Mouse (Mus musculus) cortical plate, adult 2 months (tissue): ENCODE measurements at regions not wholly inside any gene's neighbourhood (a gene's known extent, or its start where the extent isn't known, plus 50 kb on each side); places are given as distances from the start of the nearest gene placed in this dataset.

Experiments used
- CTCF ChIP-seq: fragments of 200-500 bp; IDR thresholded peaks from 2 replicates; pipeline ENCODE4 v1.5.1; 2011; ENCODE audit warnings: mild to moderate bottlenecking, control low read depth, low read length; ENCODE audit not compliant: insufficient read depth; ENCODE audit errors: extremely low read depth
- POLR2A ChIP-seq: fragments of 200-500 bp; IDR thresholded peaks from 2 replicates; pipeline ENCODE4 v1.6.1; 2011; ENCODE audit warnings: mild to moderate bottlenecking, low read length, control low read depth; ENCODE audit not compliant: insufficient read depth; ENCODE audit errors: extremely low read depth

- TF ChIP-seq CTCF (no peak), POLR2A (no peak)
Observed at GRCm38 (mm10) chr5:111631572-111632161, 102.1 kb upstream of the Gm26897 start.
